ENCODE assay signal across 8 mouse cellular contexts in the genomic region with DNA sequence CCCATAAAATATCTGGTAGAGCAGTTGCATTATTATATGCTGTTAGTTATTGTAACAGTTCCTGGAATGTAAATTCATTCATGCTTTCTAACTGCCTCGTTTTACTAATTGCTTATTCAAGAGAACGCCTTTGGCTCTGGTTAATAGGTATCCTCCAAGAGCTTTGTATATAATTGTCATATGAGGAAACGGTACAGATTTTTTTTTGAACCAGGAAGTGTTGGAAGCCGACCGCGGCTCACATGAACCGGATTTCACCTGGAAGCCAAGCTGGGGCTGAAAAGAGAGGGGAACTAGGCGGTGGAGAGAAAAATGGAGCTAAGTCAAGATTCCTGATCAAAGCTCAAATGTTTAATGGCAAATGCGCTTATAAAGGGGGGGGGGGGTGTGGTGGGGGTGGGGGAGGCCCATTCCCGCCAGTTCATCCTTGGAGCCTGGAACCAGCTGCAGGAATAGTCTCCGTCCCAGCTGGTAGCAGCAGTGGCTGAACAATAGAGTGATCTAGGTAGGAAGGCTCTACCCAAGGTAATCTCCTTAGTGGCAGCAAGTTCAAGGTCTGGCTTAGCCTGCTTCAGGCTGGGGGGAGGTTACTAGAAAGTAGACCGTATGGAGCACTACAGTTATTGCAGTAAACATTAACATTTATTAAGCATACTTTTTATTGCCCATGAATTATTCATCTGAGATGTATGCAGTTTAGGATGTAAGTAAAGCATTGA. TPM values are rescaled to one million over a fixed set of nuclear protein-coding genes. Genes with fewer than 3 reads are reported as not detected.
DNase-seq lines count a peak whose midpoint lies in the region; ATAC-seq lines count a peak whose summit lies in the region.

No protein-coding gene starts in this region.

- H3K27ac ChIP-seq in midbrain, embryonic 14.5 days (replicated peaks; ENCODE audit: low read depth, low read length), result peak overlapping the region; percentile 81

- H3K27me3 ChIP-seq in midbrain, embryonic 14.5 days (ENCODE audit: control insufficient read depth, insufficient read depth, low read length), result no peaks in the 10 kb centered on the region

- ATAC-seq in midbrain, embryonic 14.5 days (ENCODE audit: low FRiP score, low TSS enrichment), result 0 out of 2 replicates have a peak, but pooled peaks have one; percentile 28

- no peaks in the 10 kb centered on the region for H3K9me3 ChIP-seq in midbrain, embryonic 14.5 days (ENCODE audit: control insufficient read depth, low read length)

- H3K9ac ChIP-seq in midbrain, embryonic 14.5 days (replicated peaks; ENCODE audit: low read length), result peak overlapping the region; percentile 65

- peak overlapping the region; percentile 64 for H3K4me3 ChIP-seq in midbrain, embryonic 14.5 days (replicated peaks; ENCODE audit: low read depth, low read length)

- peak; percentile 5 for DNase-seq in adrenal gland, adult 2 months
- DNase-seq in adrenal gland, postnatal 25 days, result no peak
- DNase-seq in urinary bladder, postnatal 25 days (ENCODE audit: low spot score), result peak; percentile 9
- DNase-seq in urinary bladder, adult 2 months (ENCODE audit: low spot score), result no peak
- DNase-seq in heart, adult 8-10 months (ENCODE audit: low spot score), result peak; percentile 15
- DNase-seq in kidney, adult 9 months, result peak; percentile 34
- peak; percentile 61 for DNase-seq in midbrain, embryonic 14.5 days
- DNase-seq in gastrocnemius, adult 8-10 months (ENCODE audit: low spot score in 2 of 2), result no peak

- 0 out of 2 replicates have a peak, but pooled peaks cover 4% of the 10 kb centered on the region for H3K4me1 ChIP-seq in midbrain, embryonic 14.5 days (ENCODE audit: control insufficient read depth, insufficient read depth, low read length)

- 2% methylated on average over 12 of the region's 12 CpGs for WGBS in midbrain, embryonic 14.5 days

- peak overlapping the region; percentile 67 for H3K4me2 ChIP-seq in midbrain, embryonic 14.5 days (ENCODE audit: low read length)

- no peaks in the 10 kb centered on the region for H3K36me3 ChIP-seq in midbrain, embryonic 14.5 days (ENCODE audit: control insufficient read depth, insufficient read depth, low read length)

RNA-seq across cellular contexts. Expression of gene Zfp946, which starts 0.8 kb away (rescaled TPM):
- 1 to 10 TPM; 7.1 to 7.8 TPM for total RNA-seq in adrenal gland, adult 2 months (2021)
- 2.8 and 3.2 TPM in 2 replicates for polyA plus RNA-seq in adrenal gland, adult 2 months (2012; rRNA removed)
- total RNA-seq in adrenal gland, postnatal 25 days (2021), result 7.3 and 8.4 TPM in 2 replicates
- 7.3 and 7.7 TPM in 2 replicates for polyA plus RNA-seq in urinary bladder, adult 2 months (2012; rRNA removed)
- total RNA-seq in heart, adult 8-10 months (2022), result 1 to 10 TPM; 2.8 to 3.9 (median 3.9) TPM
- polyA plus RNA-seq in midbrain, embryonic 14.5 days (2014; fragmentation: Nextera tagmentation; extraction: Ambion mirVana), result 30.7 and 41.9 TPM in 2 replicates
- total RNA-seq in gastrocnemius, adult 8-10 months (2022), result 1 to 10 TPM; 3.5 to 5.4 (median 4.5) TPM

Comparison
In these comparisons a context has a peak if more than half of its experiments do, and no peak if none do; other contexts are left out.
1. DNase-seq: peak in adrenal gland, adult 2 months (single experiment), urinary bladder, postnatal 25 days (single experiment), heart, adult 8-10 months (single experiment), kidney, adult 9 months (single experiment) and midbrain, embryonic 14.5 days (single experiment); none in adrenal gland, postnatal 25 days (single experiment), urinary bladder, adult 2 months (single experiment) and gastrocnemius, adult 8-10 months (0 of 2).